Mouse (Mus musculus): ENCODE measurements around the gene Hdac4.

Gene Hdac4

DNA sequence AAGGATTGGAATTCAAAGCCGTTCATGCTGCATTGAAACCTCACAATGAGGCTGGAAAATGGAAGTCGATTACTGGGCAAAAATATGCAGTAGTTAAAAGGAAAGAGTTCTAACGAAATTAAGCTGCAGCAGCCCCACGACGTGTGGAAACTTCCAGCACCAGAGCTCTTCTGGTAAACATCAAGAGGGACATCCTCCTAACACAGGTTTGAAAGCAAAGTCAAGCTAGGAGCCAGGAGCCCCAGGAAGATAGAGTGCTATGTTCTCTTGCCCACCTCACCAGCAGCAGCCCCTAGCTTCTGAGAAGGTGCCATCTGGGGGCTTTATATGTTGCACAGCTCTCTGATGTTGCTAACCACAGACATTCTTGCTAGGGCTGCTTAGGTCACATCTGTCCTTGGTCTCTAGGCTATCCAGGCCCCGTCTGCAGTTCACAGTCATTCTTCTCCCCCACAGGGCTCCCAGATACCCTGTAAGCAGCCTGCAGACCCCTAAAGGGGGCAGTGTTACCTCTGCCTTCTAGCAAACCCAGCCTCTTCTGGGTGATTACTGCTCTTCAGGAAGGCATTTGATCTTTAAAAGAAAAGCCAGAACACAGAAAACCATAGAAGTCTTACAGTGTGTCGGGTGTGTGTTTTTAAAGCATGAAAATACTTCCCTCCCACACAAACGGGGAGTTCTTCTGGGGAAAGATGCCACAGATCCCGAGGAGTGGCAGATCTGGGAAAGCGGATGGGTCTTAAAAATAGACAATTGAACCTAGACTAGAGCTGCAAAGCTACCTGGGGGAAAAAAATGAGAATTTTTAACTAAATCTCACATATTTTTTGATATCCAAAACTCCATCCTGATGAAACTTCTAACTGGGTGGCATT, 17.2 kb downstream of the Hdac4 start:
- no peak for DNase-seq (ENCODE audit: low spot score)

DNA sequence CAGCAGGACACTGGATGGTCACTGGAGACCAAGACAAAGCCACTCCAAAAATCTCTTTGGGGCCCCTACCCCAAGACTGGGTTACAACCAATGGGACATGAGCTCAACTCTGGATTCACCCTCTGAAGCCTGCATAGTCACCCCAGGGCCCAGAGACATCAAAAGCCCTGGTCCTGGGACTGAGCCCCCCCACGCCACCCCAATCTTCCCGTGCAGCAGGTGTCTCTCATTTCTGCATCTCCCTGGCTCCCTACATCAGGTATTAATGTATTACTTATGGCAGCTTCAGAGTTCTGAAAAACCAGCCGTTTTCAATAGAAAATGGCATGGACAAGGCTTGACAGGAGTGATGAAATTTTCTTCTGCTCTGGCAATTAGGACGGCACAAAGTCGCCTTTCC, 17.9 kb downstream of the Hdac4 start:
- DNase-seq (ENCODE audit: low spot score): no peak

DNA sequence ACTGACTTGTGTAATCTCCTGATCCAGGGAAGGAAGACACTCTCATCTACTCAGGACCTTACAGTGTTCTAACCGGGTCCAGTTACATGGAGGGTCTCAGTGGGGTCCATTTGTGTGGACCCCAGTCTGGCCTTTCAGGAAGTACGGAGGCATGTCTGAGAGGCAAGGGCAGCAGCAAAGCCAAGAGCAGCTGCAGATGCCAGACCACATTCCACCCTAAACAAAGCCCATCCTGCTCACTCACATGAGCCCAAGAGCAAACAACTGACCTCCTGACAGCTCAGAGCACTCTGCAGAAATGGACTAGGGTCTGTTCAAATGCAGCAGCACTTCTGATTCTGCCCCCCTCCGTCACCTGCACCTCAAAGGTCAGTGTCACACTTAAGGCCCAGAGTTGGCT, 18.3 kb downstream of the Hdac4 start:
- no peak for DNase-seq (ENCODE audit: low spot score)

DNA sequence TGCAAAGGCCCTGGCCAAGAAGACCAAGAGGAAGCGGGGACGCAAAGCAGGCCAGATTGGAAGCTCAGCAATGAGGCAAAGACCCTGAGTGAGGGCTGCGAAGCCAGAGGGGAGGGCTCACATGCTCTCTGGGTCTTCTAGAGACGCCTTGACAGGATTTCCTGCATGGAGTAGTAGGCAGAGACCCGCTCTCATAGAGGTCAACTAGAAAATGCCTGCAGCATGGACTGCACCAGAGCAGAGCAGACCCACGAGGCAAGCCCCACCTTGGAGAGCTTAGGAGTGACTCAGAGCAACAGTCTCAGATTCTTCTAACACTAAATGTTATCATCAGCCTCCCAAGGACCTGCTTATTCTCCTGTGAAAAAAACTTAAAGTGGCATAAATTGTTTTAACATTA, 20.2 kb downstream of the Hdac4 start:
- no peak for DNase-seq (ENCODE audit: low spot score)

DNA sequence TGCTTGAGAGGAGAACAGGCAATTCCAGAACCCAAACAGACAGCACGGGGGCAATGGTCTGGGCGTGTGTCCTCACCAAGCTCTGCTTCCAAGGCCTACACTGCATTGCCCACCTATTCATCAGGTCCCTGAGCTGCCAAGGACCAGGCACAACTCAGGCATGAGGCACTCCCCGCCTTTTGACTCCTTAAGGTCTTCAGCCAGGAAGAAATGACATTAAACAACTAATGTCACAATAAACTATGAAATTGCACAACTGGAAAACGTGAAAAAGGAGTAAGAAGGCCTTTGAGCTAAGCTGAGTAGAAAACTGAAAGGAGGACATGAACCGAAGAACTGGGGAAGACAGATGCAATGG, 20.6 kb downstream of the Hdac4 start:
- no peak for DNase-seq (ENCODE audit: low spot score)

DNA sequence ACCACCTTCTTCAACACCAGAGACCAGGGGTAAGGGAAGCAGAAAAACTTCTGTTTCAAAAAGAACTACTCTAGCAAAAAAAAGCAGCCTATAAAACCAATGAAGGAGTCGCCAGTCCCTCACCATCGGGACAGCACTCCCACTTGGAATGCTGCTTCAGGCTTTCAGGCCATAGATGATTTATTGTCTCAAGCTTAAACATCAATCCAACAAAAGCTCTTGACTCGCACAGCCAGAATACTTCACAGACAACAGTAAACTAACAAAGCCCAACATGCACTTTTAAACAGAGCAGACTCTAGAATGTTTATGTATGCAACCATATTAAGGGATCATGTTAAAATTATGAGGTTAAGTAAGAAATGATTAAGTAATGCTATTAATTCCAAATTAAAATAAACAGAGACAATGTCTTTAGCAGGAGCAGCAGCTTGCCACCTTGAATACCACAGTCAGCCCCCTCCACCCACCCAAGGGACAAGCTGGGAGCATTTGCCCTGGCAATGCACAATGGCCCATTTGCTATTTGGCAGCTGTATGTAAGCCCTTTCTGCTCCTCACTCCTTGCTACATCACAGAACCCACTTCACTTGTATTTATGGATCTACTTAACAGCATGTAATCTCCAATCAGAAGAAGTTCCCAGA, 21.1 kb downstream of the Hdac4 start:
- no peak for DNase-seq (ENCODE audit: low spot score)

DNA sequence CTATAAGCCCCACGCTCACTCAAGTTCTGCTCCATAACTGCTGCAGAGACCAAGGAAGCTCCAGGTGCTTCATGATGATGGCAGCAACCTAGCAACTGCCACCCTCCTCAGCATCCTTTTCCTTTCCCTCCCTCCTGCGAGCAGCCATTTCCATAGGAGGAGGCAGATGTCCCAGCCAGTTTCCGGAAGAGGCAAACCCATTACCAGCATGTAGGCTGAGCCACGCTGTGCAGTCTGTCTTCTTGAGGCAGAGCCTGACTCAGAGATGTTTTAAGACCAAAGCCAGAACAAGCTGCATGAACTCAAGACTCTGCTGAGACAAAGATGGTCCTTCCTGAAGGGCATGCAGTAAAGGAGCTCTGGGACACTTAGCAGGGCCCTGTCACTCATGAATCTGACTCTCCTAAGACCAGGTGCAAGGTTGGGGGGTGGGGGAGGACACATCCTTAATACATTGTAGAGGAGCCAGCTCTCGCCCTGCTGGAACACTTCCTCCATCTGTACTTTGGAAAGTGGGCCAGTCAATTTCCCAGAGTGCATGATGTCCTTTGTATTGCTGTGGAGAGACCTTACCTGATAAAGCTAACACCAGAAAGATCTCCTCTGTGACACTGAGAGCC, 24.8 kb downstream of the Hdac4 start:
- no peak for DNase-seq (ENCODE audit: low spot score)

DNA sequence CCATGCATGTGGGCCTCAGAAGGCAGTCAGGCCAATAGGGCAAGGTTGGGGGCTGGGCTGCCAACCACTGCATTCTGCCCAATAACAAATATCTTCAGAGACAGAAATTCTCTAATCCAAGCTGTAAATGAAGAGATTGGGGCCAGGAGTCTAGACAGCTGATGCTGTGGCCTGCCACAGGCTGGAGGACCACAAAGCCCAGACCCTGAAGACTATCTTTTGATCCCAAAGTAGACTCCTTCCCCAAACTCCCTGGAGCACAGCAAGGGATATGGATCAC, 25.8 kb downstream of the Hdac4 start:
- DNase-seq (ENCODE audit: low spot score): no peak

DNA sequence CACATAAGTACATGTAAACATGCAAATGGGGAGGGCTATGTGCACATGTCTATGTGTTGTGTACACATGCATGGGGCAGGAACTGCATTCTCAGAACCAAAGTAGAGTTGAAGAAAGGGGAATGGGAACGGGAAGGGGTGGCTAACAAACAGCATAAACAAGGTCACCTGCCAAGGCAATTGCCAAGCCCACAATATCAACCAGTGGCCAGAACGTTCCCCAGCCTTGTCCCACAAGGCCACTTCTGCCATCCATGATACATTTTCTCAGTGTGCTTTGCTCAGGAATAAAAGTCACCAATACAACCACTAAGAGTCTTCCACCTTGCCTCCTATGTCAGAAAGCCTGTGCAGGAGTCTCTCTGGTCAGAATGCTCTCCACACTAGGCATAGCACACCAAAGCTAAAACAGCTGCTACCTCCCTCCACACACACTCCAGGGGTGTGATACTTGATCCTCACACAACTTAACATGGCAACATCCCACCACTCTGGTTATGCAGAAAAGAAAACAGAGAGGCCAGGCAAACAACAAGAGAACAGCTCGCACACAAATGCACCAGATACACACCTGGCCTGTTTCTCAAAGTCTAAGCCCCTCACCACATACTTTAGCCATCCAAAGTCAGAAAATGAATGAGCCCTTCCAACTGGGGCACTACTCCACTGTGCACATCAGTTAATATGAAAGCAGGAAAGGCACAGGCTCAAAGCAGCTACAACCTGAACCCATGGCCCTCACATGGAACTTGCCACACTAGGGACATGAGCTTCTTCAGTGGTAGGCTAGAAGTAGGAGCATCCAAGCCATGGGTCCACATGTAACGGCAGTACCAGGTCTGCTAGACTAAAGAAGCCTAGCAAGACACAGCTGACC, 26.4 kb downstream of the Hdac4 start:
- no peak for DNase-seq (ENCODE audit: low spot score)

DNA sequence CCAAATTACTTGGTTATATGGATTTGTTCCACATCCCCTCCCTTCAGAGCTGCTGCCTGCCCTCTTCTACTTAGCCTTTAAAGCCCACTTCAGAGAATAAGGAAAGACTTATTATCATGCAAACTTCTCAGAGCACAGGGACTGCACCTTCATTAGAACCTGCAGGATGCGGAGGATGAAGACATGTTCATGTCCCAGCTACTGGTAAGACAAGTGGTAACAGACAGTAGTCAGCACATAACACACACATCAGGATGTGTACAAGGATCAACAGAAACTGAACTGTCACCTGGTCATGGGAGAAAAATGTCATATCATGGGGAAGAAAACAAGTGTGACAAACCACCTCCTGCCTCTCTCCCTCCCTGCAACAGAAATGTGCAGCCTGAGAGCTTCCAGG, 31.6 kb downstream of the Hdac4 start:
- DNase-seq (ENCODE audit: low spot score): no peak

DNA sequence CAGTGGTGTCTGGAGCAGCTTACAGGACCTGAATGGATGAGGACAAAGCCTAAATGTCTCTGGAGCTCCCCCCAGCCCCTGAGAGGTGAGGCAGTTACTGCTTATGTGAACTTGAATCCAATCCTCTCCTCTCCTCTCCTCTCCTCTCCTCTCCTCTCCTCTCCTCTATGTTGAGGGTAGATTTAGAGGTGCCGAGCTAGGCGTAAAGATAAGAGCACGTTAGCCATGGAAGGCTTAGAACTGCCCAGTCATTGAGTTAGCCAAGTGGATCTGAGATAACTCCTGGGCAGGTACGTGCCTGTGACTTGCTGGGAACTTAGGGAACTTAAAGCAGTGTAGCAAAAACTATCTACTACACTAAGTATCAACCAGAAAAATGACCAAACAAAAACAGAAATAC, 35.7 kb downstream of the Hdac4 start:
- DNase-seq (ENCODE audit: low spot score): no peak

DNA sequence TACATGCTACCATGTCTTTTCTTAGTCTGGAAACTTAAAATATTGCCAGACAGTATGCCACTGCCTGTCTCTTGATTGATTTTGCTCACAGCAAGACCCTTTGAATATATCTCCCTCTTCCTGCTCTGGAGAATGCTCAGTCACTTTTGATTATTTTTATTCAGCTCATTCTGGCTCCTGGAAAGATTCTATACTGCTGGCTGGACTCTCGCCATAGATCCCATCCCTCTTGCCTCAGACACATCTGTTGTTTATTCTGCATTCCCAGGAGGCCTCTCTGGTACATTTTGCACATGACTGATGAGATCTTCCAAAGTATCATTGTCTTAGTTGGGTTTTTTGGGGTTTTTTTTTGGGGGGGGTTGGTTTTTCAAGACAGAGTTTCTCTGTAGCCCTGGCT, 45.3 kb downstream of the Hdac4 start:
- no peak for DNase-seq (ENCODE audit: low spot score)

DNA sequence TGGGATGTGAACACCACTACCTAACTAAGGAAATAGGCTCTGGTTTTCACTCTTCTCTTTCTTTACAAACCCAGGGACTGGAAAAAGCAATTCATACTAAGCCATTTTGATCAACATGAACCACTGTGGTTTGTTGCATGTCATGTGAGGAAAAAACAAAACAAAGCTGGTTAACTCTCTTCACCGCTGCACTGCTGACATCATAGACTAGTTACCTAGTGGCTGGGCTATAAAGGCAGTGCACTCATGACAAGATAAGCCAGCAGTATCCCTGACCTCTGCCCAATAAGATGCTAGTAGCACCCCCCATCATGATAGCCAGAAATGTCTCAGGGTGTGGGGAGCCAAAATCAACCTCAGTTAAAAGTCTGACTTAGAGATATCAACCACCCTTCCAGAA, 47.0 kb downstream of the Hdac4 start:
- DNase-seq (ENCODE audit: low spot score): no peak

DNA sequence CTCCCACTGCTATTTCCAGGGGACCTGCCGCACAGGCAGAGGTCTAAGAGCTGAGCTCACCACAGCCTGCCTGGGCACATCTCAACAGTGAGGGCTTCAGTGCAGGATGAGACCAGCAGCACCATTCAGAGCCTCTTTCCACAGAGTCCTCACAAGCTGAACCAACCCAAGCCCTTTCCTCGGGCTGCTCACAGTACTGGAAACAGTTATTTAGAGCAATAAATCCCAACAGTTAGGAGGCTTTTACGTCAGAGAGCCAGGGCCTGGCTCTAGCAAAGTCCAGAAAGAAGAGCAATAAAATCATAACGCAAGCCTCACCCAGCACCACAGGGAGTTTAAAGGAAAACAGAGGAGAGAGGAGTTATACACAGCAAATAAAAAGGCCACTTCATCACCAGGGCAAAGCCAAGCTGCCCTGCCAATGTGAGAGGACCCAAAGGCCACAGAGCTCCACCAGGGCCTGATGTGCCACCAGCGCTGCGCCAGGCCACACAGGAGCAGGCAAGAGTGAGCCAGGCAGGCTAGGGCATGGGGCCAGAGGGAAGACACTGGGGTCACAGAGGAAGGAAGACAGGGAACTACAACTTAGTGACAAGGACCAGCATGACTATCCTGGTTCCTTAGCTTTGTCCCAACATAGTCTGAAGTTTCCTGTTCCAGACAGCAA, 50.5 kb downstream of the Hdac4 start:
- no peak for DNase-seq (ENCODE audit: low spot score)

DNA sequence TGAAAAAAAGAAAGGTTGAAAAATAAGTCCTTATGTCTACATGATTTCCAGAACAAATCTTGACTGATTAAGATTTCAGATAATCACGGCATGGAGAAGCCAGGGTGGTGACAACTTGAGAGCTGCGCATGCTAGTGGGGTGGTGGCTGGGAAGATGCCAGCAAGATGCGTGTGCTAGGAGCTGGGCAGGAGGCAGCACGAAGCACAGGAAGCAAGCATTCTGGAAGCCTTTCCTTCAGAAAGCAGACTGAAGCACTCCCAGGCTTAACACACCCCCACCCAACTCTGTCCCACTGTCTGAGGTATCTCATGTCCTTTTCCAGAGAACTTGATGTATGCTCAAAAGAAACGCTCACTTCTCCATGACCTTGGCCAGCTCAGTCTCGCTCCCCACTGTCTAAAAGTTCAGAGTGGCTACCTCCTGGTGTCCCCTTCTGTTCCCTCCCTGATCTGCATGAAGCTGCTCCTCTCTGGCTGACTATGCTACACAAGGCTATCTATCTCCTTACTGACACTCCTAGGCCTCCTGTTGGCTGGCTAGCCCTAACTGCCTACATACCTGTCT, 52.1 kb downstream of the Hdac4 start:
- no peak for DNase-seq (ENCODE audit: low spot score)

DNA sequence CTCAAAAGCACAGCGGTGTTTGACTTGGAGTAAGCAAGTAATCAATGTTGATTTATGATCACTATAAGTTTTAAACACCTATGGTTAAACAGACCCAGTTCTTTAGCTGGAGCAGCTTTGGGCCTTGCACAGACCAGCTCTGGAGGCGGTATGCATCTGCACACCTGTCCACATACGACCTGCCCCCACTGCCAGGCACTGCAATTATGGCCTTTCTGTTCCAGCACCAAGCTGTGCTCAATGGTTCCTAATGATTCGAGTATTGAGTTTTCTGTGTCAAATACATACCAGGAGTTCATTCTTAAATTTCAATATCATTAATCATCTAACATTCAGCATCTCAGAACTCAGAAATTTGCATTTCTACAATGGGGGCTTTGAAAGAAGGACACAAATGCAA, 52.7 kb downstream of the Hdac4 start:
- DNase-seq (ENCODE audit: low spot score): no peak

DNA sequence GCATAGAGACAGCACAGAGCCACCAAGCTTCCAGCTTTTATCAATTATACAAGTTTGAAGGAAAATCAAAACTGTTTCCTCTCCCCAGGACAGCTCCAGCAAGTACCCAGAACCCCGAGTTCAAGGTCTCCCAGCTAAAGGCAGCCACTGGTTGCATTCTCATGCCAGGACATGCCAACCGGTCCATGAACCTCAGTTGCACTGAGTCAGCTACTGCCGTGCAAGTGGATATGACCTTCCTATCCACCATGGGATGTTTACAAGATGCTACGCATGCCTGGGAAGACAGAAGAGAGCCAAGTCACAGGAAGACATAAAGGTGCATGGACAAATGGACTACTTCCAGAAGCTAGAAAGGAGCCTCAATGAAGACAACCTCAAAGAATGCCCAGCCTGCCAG, 56.5 kb downstream of the Hdac4 start:
- DNase-seq (ENCODE audit: low spot score): no peak

DNA sequence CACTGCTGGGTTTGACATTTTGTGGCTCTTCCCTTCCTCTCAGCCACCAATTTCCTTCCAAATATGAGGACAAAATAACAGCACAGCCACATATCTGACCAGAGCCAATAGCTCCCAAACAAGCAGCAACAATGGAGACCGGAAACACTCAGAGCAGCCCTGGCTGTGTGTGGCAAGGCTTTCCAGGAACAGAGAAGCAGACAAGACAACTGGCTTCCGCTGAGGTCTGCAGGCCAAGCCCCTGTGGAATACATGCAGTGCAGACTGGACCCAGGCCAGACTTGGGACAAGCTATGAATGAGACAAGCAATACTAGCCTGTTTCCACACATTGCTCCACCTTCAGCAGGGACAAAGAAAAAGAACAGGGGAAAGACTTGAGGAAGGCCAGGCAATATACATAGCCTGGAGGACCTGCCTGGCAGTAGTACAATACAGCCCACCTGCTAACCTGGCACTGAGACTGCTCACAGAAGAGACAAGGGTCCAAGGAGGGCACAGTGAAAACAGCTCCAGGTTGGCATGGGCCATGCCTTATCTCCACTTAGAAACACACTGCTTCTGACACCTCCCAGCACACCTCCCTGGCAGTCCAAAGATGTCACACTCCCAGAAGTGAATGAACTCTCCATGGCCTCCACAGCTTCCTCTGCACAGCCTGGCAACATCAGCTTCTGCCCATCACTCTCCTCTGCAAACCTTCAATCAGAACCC, 58.2 kb downstream of the Hdac4 start:
- DNase-seq (ENCODE audit: low spot score): no peak

DNA sequence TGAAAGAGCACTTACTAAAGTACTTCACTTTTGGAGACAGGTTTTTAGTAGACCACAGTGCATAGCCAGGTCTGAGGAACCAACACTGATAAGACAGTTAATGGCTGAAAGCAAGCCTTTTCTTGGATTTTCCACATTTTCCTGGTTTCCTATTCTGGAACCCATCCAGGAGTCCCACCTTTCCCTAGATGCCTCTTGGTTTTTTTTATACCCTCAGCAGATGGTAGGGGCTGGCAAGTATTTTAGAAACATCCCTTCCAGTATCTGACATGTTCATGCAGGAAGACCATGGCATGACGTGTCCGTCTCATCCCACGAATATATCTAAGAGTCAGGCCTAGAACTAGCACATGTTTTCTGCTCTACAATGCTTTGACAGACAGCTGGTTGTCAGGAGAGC, 59.1 kb downstream of the Hdac4 start:
- DNase-seq (ENCODE audit: low spot score): no peak

DNA sequence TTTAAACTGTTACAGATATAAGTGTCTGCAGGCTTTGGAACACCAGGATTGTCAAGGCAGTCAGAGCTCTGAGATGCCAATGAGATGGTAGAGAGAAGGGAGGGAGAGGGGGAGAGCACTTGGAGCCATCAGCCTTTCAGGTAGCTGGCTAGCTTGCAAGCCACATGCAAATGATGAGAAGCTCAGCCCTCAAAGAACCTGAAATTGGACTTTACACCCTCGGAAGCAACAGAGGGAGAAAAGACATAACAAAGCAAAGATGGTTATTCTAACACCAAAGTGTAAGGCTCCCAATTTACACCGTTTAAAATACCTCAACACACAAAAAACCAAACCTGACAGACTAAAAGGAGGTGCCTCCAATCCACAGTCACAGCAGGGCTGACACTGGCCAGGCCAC, 63.3 kb downstream of the Hdac4 start:
- no peak for DNase-seq (ENCODE audit: low spot score)

DNA sequence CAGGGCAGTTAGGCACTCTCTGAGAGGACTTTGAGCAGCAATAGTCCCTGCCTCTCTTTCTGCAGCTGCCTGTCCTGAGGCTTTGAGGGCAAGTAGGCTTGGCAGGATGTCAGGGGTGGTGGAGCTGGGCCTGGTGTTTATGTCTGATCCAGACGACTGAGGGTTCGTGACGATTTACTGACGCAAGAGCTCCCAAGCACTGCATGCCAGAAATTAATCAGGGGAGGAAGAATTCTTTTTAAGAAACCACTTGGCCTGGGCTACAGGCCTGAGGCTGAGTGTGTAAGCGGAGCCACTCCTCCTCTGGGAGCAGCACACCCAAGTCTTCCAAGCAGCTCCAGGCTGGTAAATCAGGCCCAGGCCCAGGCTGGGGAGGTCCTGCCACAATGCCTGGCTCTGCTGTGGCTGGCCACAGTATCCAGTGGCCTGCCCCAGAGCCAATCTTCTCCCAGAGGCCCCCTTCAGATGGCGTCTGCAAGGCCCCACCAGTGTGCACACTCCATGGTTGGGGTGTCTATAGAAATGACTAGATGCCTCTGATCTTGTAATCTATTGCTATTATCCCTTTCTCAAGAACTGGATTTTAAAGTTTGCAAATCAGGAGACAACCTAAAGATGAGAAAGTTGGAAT, 64.9 kb downstream of the Hdac4 start:
- DNase-seq (ENCODE audit: low spot score): no peak
